Mouse (Mus musculus) forebrain, embryonic 13.5 days (tissue): ENCODE measurements around the gene Sh3yl1. TPM values are rescaled to one million over a fixed set of nuclear protein-coding genes. Genes with fewer than 3 reads are reported as not detected.
A peak's percentile ranks its signal among the peaks of the same experiment; 100 is the strongest.

Experiments
- ATAC-seq: fragments of 200-750 bp; cut with Nextera tagmentation; 2 replicates; pipeline ENCODE4 v1.8.0; 2017
- H3K27ac ChIP-seq: fragments of 300-500 bp; sonication (generic); 2 replicates; pipeline ENCODE4 v1.5.1; 2015; ENCODE audit warnings: inconsistent platforms, mild to moderate bottlenecking, moderate library complexity
- H3K27me3 ChIP-seq: fragments of 300-500 bp; sonication (generic); 2 replicates; pipeline ENCODE4 v1.6.1; 2015; ENCODE audit warnings: mild to moderate bottlenecking, inconsistent platforms
- H3K36me3 ChIP-seq: fragments of 300-500 bp; sonication (generic); 2 replicates; pipeline ENCODE4 v1.6.1; 2015; ENCODE audit warnings: mild to moderate bottlenecking, inconsistent platforms; ENCODE audit not compliant: poor library complexity, severe bottlenecking
- H3K4me1 ChIP-seq: fragments of 300-500 bp; sonication (generic); 2 replicates; pipeline ENCODE4 v1.6.1; 2015; ENCODE audit warnings: inconsistent platforms
- H3K4me2 ChIP-seq: fragments of 300-500 bp; sonication (generic); 2 replicates; pipeline ENCODE4 v1.6.1; 2015; ENCODE audit warnings: inconsistent platforms, mild to moderate bottlenecking, moderate library complexity
- H3K4me3 ChIP-seq: fragments of 300-500 bp; sonication (generic); 2 replicates; pipeline ENCODE4 v1.5.1; 2015; ENCODE audit warnings: mild to moderate bottlenecking, inconsistent platforms
- H3K9ac ChIP-seq: fragments of 300-500 bp; sonication (generic); 2 replicates; pipeline ENCODE4 v1.6.1; 2015; ENCODE audit warnings: mild to moderate bottlenecking, inconsistent platforms
- H3K9me3 ChIP-seq: fragments of 300-500 bp; sonication (generic); replicated peaks from 2 replicates; pipeline ENCODE4 v1.6.1; 2016; ENCODE audit warnings: inconsistent platforms
- WGBS: fragments of 180-500 bp; shearing (Covaris S2); methylation state at CpG from one replicate; pipeline ENCODE4 v1.1.7; 2015; 5-methylcytosine and 5-hydroxymethylcytosine counted together
- polyA plus RNA-seq: library from polyadenylated mRNA; unstranded; fragments of >200 nt; fragmentation: Nextera tagmentation; extraction: Ambion mirVana; gene quantifications from 2 replicates; pipeline ENCODE4 v1.2.1, GENCODE M21; 2015

Sh3yl1 gene
- 27.2 and 27.6 TPM in 2 replicates for polyA plus RNA-seq

- ATAC-seq = peak; percentile 97
Measured at GRCm38 (mm10) chr12:30911261-30912047, at the start of gene Sh3yl1, which contains the start of gene Acp1. TSS of gene Sh3yl1 (plus strand) at chr12:30911668. TSS of gene Acp1 (minus strand) at chr12:30911589.

GRCm38 (mm10) chr12:30864347-30864746, 47.1 kb upstream of the Sh3yl1 start:
- Histone ChIP-seq H3K9me3 (no peaks in the 10 kb centered on the region), H3K27me3 (no peaks in the 10 kb centered on the region), H3K4me2 (no peak overlapping the region), H3K9ac (no peak overlapping the region), H3K27ac (no peak overlapping the region), H3K4me3 (no peak overlapping the region), H3K36me3 (no peaks in the 10 kb centered on the region), H3K4me1 (no peaks in the 10 kb centered on the region)
- WGBS = 83% methylated on average over 2 of the region's 2 CpGs
- ATAC-seq = peak; percentile 43; the same call in 1 of the 2 replicates

More at GRCm38 (mm10) chr12:30911261-30912047, at the start of gene Sh3yl1, which contains the start of gene Acp1:
- peak within 1 kb of the TSS; percentile 91 for H3K9ac ChIP-seq
- H3K4me3 ChIP-seq = peak within 1 kb of the TSS; percentile 74
- no peaks in the 10 kb centered on the region for H3K36me3 ChIP-seq
- H3K27ac ChIP-seq = 0 out of 2 replicates have a peak within 1 kb of the TSS, but pooled peaks have one; percentile 44
- H3K4me1 ChIP-seq = peaks cover 28% of the 10 kb centered on the region
- peak within 1 kb of the TSS; percentile 94 for H3K4me2 ChIP-seq
- H3K9me3 ChIP-seq = no peaks in the 10 kb centered on the region
- WGBS = under 1% methylated on average over 52 of the region's 52 CpGs
- no peaks in the 10 kb centered on the region for H3K27me3 ChIP-seq

GRCm38 (mm10) chr12:30865781-30866180, 45.7 kb upstream of the Sh3yl1 start:
- Histone ChIP-seq H3K4me1 (no peaks in the 10 kb centered on the region), H3K4me3 (no peak overlapping the region), H3K9me3 (no peaks in the 10 kb centered on the region), H3K27ac (no peak overlapping the region), H3K36me3 (no peaks in the 10 kb centered on the region), H3K4me2 (no peak overlapping the region), H3K27me3 (no peaks in the 10 kb centered on the region), H3K9ac (no peak overlapping the region)
- no peak for ATAC-seq
- WGBS = 85% methylated on average over 4 of the region's 4 CpGs

GRCm38 (mm10) chr12:30879447-30879846, 32.0 kb upstream of the Sh3yl1 start:
- H3K4me3 ChIP-seq = no peak overlapping the region
- H3K9me3 ChIP-seq = no peaks in the 10 kb centered on the region
- WGBS = 75% methylated on average over 6 of the region's 6 CpGs
- H3K4me2 ChIP-seq = no peak overlapping the region
- no peak overlapping the region for H3K27ac ChIP-seq
- H3K9ac ChIP-seq = no peak overlapping the region
- ATAC-seq = no peak
- H3K36me3 ChIP-seq = no peaks in the 10 kb centered on the region
- H3K27me3 ChIP-seq = peaks cover 28% of the 10 kb centered on the region
- H3K4me1 ChIP-seq = peaks cover 6% of the 10 kb centered on the region

GRCm38 (mm10) chr12:30883592-30883985, 27.9 kb upstream of the Sh3yl1 start:
- 14% methylated on average over 4 of the region's 4 CpGs for WGBS
- peak overlapping the region; percentile 100 for H3K4me2 ChIP-seq
- H3K4me1 ChIP-seq = peaks cover 11% of the 10 kb centered on the region
- peaks cover 54% of the 10 kb centered on the region for H3K27me3 ChIP-seq
- no peaks in the 10 kb centered on the region for H3K36me3 ChIP-seq
- no peaks in the 10 kb centered on the region for H3K9me3 ChIP-seq
- peak overlapping the region; percentile 56 for H3K9ac ChIP-seq
- no peak overlapping the region for H3K27ac ChIP-seq
- ATAC-seq = no peak
- H3K4me3 ChIP-seq = peak overlapping the region; percentile 47

- H3K27ac ChIP-seq = no peak within 1 kb of the TSS
- peaks cover 54% of the 10 kb centered on the region for H3K27me3 ChIP-seq
- H3K4me2 ChIP-seq = peak within 1 kb of the TSS; percentile 100
- ATAC-seq = peak; percentile 81
- H3K9ac ChIP-seq = peak within 1 kb of the TSS; percentile 56
- no peaks in the 10 kb centered on the region for H3K36me3 ChIP-seq
- no peaks in the 10 kb centered on the region for H3K9me3 ChIP-seq
- WGBS = under 1% methylated on average over 52 of the region's 58 CpGs
- H3K4me3 ChIP-seq = peak within 1 kb of the TSS; percentile 47
- H3K4me1 ChIP-seq = peaks cover 11% of the 10 kb centered on the region
Measured at GRCm38 (mm10) chr12:30883986-30884621, 27.4 kb upstream of the Sh3yl1 start, which contains the start of gene Alkal2. TSS of gene Alkal2 (plus strand) at chr12:30884322.

GRCm38 (mm10) chr12:30884622-30885230, 26.7 kb upstream of the Sh3yl1 start:
- peak overlapping the region; percentile 47 for H3K4me3 ChIP-seq
- H3K4me1 ChIP-seq = peaks cover 11% of the 10 kb centered on the region
- WGBS = 8% methylated on average over 39 of the region's 39 CpGs
- no peaks in the 10 kb centered on the region for H3K9me3 ChIP-seq
- peak; percentile 50 for ATAC-seq
- H3K36me3 ChIP-seq = no peaks in the 10 kb centered on the region
- H3K4me2 ChIP-seq = peak overlapping the region; percentile 100
- peaks cover 54% of the 10 kb centered on the region for H3K27me3 ChIP-seq
- H3K9ac ChIP-seq = peak overlapping the region; percentile 56
- H3K27ac ChIP-seq = no peak overlapping the region

GRCm38 (mm10) chr12:30885891-30886290, 25.6 kb upstream of the Sh3yl1 start:
- Histone ChIP-seq H3K27me3 (peaks cover 54% of the 10 kb centered on the region), H3K9ac (no peak overlapping the region), H3K27ac (no peak overlapping the region), H3K4me2 (no peak overlapping the region), H3K9me3 (no peaks in the 10 kb centered on the region), H3K36me3 (no peaks in the 10 kb centered on the region), H3K4me1 (peaks cover 11% of the 10 kb centered on the region), H3K4me3 (no peak overlapping the region)
- 74% methylated on average over 6 of the region's 6 CpGs for WGBS
- no peak for ATAC-seq

GRCm38 (mm10) chr12:30888003-30888402, 23.5 kb upstream of the Sh3yl1 start:
- H3K27me3 ChIP-seq = peaks cover 40% of the 10 kb centered on the region
- ATAC-seq = no peak
- H3K9me3 ChIP-seq = no peaks in the 10 kb centered on the region
- H3K4me2 ChIP-seq = no peak overlapping the region
- peaks cover 11% of the 10 kb centered on the region for H3K4me1 ChIP-seq
- H3K4me3 ChIP-seq = no peak overlapping the region
- no peaks in the 10 kb centered on the region for H3K36me3 ChIP-seq
- no peak overlapping the region for H3K9ac ChIP-seq
- WGBS = 91% methylated on average over 4 of the region's 4 CpGs
- no peak overlapping the region for H3K27ac ChIP-seq

- Histone ChIP-seq H3K9ac (no peak overlapping the region), H3K9me3 (no peaks in the 10 kb centered on the region), H3K36me3 (peaks cover 7% of the 10 kb centered on the region), H3K4me3 (no peak overlapping the region), H3K4me2 (no peak overlapping the region), H3K27me3 (peaks cover 19% of the 10 kb centered on the region), H3K4me1 (no peaks in the 10 kb centered on the region), H3K27ac (no peak overlapping the region)
- WGBS = 34% methylated on average over 5 of the region's 5 CpGs
- peak; percentile 68 for ATAC-seq
Measured at GRCm38 (mm10) chr12:30890067-30890466, 21.4 kb upstream of the Sh3yl1 start.

GRCm38 (mm10) chr12:30891438-30891837, 20.0 kb upstream of the Sh3yl1 start:
- ATAC-seq = no peak
- Histone ChIP-seq H3K4me3 (no peak overlapping the region), H3K4me1 (no peaks in the 10 kb centered on the region), H3K27me3 (peaks cover 5% of the 10 kb centered on the region), H3K4me2 (no peak overlapping the region), H3K9ac (no peak overlapping the region), H3K27ac (no peak overlapping the region), H3K9me3 (no peaks in the 10 kb centered on the region), H3K36me3 (peaks cover 15% of the 10 kb centered on the region)
- WGBS = 86% methylated on average over 7 of the region's 7 CpGs

- WGBS = 99% methylated on average over 4 of the region's 4 CpGs
- H3K27ac ChIP-seq = no peak overlapping the region
- H3K9ac ChIP-seq = no peak overlapping the region
Measured at GRCm38 (mm10) chr12:30897039-30897438, 14.4 kb upstream of the Sh3yl1 start.

More at GRCm38 (mm10) chr12:30897039-30897438, 14.4 kb upstream of the Sh3yl1 start:
- no peaks in the 10 kb centered on the region for H3K4me1 ChIP-seq
- H3K36me3 ChIP-seq = peaks cover 35% of the 10 kb centered on the region
- H3K4me2 ChIP-seq = no peak overlapping the region
- no peak overlapping the region for H3K4me3 ChIP-seq
- no peaks in the 10 kb centered on the region for H3K9me3 ChIP-seq
- H3K27me3 ChIP-seq = no peaks in the 10 kb centered on the region
- no peak for ATAC-seq
